Mouse (Mus musculus) liver (tissue): Measurements from ENCODE around the gene Txn2.

Experiments used
- DNase-seq: peaks from one replicate; pipeline ENCODE4 v3.0.0-alpha.2; 2020; ENCODE audit warnings: mixed read lengths

Gene Txn2

DNA sequence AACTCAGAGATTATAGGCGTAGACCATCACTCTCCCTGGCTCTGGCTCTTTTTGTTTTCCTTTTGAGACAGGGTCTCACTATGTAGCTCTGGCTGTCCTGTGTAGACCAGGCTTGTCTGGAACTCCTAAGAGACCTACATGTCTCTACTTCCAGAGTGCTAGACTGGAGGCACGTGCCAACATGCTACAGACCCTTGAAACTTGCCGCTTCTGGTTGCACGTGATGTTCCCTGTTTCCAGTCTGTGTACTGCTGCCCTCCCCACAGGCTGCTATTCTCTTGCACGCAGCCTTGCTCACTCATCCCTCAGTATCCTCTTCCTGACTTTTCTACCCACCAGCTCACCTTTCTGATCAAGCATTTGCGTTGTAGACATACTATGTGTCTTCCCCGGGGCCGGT is 22.7 kb downstream of the Txn2 start:
- DNase-seq, result no peak

GRCm38 (mm10) chr15:77905275-77905970 is 23.4 kb downstream of the Txn2 start:
- peak; percentile 81 for DNase-seq

GRCm38 (mm10) chr15:77904363-77904892 is 24.4 kb downstream of the Txn2 start:
- no peak for DNase-seq

- DNase-seq, result no peak
Measured at GRCm38 (mm10) chr15:77903176-77903575, 25.6 kb downstream of the Txn2 start.

- DNase-seq, result no peak
Measured at GRCm38 (mm10) chr15:77894926-77895325, 33.9 kb downstream of the Txn2 start.

DNA sequence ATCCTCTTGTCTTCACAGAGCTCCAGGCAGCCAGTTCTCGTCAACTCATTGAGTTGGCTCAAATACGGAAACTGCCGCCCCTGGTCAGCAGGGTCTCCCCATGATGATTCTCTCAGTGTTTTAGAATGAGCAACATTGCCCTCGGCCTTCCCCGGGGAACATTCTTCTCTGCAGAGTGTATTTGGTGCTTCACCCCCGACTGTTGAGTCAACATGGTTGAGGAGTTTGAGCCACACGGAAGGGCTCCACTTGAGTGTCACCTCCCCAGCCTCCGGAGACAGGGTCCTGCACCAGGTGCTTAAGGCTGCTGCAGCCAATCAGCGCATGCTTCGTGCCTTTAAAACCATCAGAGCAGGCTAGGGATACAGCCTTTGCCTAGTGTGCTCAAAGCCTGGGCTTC is 35.5 kb downstream of the Txn2 start:
- DNase-seq, result no peak

DNA sequence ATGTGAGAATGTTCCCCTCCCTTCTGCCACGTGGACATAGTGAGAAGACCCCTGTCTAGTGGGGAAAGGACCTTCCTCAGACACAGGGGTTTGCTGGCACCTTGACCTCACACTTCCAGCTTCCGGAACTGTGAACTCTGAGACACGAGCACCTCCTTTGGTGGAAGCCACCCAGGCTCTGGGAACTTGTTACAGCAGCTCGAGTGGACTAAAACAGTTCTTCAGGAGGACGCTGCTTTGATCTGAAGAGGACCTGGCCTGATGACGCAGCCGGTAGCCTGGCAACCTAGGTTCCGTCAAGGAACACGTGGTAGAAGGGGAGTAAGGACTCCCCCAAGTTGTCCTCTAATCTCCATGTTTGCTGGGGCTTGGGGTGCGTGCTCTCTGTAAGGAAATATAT is 36.4 kb downstream of the Txn2 start:
- DNase-seq, result no peak

- DNase-seq, result no peak
Measured at GRCm38 (mm10) chr15:77891766-77892165, 37.0 kb downstream of the Txn2 start.

GRCm38 (mm10) chr15:77889761-77890422 is 38.9 kb downstream of the Txn2 start:
- DNase-seq, result no peak

DNA sequence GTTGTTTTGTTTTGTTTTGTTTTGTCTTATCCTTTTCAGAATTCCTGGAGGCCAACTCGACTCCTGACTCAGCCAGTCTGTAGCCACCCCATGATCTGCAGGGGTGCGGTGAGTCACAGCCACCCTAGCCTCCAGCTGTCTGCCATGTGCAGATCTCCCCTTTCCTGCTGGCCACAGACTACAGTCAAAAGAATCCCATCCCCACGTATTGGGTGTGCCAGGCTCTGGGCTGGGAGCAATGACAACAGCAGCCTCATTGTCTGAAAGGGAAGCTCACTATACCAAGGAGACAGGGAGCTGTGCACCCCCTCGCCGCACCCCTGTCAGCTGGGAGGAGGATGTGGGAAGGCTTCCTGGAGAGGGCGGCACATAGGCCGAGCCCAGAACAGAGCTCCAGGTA is 40.5 kb downstream of the Txn2 start:
- DNase-seq, result no peak

GRCm38 (mm10) chr15:77887093-77887488 is 41.7 kb downstream of the Txn2 start:
- no peak for DNase-seq

DNA sequence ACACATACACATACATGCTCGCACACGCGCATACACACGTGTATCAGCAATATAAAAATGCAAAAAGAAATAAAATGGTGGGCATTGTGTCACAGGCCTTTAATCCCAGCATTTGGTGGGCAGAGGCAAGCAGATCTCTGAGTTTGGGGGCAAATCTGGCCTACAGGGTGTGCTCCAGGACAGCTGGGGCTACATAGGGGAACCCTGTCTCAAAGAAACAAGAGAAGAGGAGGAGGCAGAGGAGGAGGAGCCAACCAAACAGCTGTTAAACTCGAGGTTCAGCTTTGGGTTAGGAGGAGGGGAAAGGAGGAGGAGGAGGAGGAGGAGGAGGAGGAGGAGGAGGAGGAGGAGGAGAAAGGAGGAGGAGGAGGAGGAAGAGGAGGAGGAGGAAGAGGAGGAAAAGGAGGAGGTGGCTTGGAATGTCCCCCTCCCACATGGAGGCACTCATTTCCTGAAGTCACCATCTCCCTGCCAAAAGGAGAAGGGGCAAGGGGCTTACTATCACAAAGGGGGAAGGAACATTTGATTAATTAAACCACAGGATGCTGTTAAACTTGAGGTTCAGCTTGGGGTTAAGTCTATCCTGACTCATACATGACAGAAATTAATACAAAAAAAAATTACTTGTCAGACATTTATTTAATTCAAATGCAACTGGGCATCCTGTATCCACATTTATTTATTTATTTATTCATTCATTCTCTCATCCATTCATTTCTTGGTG is 42.3 kb downstream of the Txn2 start:
- DNase-seq, result no peak

GRCm38 (mm10) chr15:77885945-77886344 is 42.9 kb downstream of the Txn2 start:
- DNase-seq, result no peak

GRCm38 (mm10) chr15:77885159-77885558 is 43.6 kb downstream of the Txn2 start:
- no peak for DNase-seq

DNA sequence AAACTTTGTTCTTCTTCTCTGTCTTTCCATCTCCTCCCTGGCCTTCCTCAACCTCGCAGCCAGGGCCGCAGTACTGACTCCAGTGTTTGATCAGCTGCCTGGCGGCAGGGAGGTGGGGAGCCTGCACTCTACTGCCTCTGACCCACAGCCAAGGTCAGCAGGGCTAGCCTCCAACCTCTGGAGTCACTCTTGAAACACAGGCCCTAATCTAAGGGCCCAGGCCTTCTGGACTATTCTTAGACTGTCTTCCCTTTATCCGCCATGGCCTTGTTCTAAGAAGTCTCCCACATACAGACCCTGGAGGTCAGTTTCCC is 45.2 kb downstream of the Txn2 start:
- no peak for DNase-seq

- peak; percentile 40 for DNase-seq
Measured at GRCm38 (mm10) chr15:77882797-77883696, 45.8 kb downstream of the Txn2 start.

DNA sequence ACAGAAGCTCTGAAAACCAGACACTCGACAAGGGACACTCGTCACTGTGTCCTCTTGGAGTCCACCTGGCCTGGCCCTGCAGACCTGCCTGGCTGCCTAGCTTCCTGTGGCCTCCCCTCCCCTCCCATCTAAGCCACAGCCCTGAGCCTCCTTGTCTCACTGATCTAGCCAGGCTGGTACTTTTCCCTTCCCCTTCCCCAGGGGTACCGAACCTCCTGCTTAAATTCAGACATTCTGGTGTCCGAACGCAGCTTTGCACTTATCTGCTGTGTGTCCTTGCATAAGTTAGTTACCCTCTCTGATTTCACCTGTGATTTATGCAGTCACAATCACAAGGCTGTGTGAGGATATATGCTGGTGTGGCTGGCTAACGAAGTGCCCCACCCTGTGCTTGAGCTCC is 46.5 kb downstream of the Txn2 start:
- DNase-seq, result no peak

- DNase-seq, result peak; percentile 52
Measured at GRCm38 (mm10) chr15:77881698-77882097, 47.1 kb downstream of the Txn2 start.

DNA sequence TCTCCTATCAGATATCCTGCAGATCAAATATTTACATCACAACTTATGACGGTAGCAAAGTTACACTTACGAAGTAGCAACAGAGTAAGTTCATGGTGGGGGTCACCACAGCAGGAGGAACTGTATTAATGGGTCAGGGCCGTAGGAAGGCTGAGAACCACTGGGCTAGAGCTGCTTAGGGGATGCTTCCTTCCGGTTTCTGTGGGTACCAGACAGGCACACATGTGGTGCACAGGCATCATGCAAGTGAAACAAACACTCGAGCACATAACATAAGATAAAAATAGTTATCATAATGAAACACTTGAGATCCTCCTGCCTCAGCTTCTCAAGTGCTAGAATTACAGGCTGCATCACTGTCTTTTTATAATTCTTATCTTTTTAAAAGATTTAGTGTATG is 48.1 kb downstream of the Txn2 start:
- no peak for DNase-seq

GRCm38 (mm10) chr15:77879756-77880155 is 49.0 kb downstream of the Txn2 start:
- no peak for DNase-seq

DNA sequence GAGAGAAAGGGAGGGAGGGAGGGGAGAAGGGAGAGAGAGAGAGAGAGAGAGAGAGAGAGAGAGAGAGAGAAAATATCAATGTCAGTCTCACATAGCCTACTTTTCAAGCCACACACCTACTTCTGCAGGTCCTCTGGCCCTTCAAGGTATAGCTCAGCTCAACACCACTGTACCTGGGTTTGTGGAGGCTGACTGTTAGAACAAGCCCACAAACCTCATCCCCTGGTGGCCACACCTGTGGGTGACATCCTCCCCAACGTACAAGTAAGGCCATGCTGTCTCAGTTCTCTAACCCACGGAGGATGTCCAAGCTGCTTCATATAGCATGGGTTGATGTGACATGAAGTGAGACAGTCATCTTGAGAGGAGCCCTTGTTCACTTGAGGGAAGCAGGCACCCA is 51.6 kb downstream of the Txn2 start:
- no peak for DNase-seq

DNA sequence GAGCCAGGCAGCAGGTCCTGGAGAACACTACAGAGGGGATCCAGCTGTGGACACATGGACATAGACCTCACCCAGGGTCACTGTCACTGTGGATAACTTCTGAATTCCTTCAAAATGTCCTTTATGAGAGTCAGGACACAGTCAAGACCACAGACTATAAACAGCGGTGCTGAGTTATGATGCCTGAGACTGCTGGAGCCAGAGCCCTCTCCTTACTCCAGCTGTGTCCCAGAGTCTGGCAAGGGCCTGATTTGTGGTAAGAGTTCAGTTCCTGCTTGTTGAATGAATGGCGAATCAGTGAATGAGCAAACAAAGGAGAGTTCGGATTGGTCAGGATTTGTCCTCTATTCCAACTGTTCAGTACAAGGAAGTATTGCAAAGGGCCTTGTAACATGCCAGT is 52.1 kb downstream of the Txn2 start:
- no peak for DNase-seq

DNA sequence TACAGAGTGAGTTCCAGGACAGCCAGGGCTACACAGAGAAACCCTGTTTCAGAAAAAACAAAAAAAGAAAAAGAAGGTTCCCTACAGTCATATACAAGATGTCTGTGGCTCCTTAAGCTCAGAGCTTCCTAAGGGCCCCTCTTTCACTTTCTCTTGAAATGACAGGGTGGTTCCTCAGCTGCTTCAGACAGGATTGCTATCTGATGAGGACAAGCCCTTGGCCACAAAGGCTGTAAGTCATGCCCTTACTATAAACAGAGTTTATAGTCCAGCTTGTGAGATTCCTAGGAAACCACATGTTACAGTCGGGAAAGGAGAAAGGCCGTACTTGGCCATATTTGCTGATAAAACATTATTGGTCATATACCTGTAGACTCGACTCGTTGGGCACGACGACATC is 52.9 kb downstream of the Txn2 start:
- DNase-seq, result no peak
